Mouse (Mus musculus) spleen, embryonic (tissue): ENCODE data around the gene Atp9a.

Experiments used
- CTCF ChIA-PET: fragments of 350-600 bp; sonication (Branson Sonifier 250); formaldehyde crosslinking; loops from one replicate; lab custom pipeline; 2022; lab: Charles Lee

Atp9a gene

GRCm38 (mm10) chr2:168683520-168684150 lies 58.6 kb downstream of the Atp9a start:
- CTCF ChIA-PET: no interaction called here

- CTCF ChIA-PET: no interaction called here
Observed at GRCm38 (mm10) chr2:168682721-168683120, 59.5 kb downstream of the Atp9a start.

- CTCF ChIA-PET: interaction anchor here (0.6 kb wide), 1 partner anchor 31 kb away, joined by 3 read pairs; no protein-coding TSS in a partner anchor
Observed at GRCm38 (mm10) chr2:168681531-168681930, 60.7 kb downstream of the Atp9a start.

DNA sequence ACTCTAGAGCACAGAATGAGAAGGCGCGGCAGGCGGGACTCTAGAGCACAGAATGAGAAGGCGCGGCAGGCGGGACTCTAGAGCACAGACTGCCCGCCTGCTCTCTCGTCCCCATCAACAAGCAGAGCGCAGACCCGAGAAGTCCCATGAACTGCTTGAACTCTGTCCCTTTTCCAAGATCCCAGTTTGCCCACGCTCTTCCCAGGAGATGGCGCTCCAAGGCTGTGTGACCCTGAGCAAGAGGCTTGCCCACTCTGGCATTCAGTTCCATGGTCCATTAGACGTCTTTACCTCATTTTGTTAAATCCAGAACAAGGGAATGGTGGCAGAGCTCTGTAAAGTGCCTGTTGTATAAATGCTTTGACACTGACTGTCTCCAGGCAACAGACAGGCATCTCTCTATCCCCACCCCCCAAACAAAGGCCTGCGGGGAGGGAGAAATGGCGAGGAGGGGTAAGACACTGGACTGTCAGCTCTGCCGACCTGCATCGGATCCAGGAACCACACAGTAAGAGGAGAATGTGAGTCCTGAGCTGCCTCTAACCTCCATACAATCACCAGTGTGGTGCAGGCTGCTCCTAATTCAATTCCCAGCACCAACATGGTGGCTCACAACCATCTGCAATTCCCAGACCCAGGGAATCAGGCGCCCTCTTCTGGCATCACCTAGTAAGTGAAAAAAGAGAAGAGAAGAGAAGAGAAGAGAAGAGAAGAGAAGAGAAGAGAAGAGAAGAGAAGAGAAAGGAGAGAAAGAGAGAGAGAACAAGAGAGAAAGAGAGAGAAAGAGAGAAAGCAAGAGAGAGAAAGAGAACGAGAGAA lies 62.6 kb downstream of the Atp9a start:
- CTCF ChIA-PET: no interaction called here

- CTCF ChIA-PET: no interaction called here
Observed at GRCm38 (mm10) chr2:168678662-168679294, 63.4 kb downstream of the Atp9a start.

DNA sequence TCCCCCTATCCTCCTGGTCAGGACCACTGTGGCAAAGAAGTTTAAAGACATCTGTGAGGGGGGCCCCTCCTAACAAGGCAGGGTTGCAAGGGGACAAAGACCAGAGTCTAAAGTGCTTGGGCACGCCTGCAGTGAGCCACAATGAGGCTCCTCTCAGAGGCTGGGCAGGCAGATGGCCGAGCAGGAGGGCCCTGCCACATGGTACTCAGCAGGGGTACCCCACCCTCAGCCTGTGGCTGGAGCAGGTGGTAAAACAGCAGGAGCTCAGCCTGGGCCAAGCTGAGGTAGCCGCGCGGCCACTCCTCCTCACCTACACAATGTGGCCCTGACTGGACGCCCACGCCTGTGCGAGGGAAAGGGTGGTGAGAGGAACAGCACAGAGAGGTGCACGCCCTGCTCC lies 64.6 kb downstream of the Atp9a start:
- CTCF ChIA-PET: no interaction called here

GRCm38 (mm10) chr2:168671724-168672123 lies 70.5 kb downstream of the Atp9a start:
- CTCF ChIA-PET: no interaction called here

DNA sequence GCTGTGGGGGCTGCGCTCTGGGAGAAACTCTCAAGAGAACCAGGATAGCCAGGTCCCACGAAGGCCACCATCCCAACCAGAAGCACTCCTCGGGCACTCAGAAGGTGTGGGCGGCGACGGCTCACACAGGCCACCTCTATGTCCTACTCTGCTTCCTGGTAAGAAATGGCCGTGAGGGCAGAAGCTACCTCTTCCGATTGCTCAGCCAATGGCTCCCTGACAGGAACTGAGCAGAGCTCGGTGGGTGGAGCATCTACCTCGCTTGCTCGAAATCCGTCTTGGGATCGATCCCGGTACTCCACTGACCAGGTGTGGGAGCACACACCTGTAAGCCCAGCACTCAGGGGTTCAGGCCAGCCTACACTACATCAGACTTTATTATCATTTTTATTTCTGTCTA lies 72.0 kb downstream of the Atp9a start:
- CTCF ChIA-PET: no interaction called here

- CTCF ChIA-PET: no interaction called here
Observed at GRCm38 (mm10) chr2:168669762-168670161, 72.4 kb downstream of the Atp9a start.

GRCm38 (mm10) chr2:168667745-168668144 lies 74.5 kb downstream of the Atp9a start:
- CTCF ChIA-PET: no interaction called here

DNA sequence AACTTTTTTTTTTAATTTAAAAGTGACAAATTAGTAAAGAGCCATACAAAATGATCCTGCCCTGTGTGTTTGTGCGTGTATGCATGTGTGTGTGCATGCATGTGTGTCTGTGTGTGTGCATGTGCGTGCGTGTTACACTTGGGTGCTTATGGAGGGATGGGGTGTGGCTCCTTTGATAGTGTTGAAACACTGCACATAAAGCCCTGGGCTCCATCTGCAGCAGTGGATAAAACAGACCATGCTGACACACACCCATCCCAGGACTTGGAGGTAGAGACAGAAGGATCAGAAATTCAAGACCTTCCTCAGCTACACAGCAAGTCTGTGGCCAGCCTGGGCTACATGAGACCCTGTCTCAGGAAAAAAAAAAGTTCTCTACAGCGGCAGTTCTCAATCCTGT lies 76.5 kb downstream of the Atp9a start:
- CTCF ChIA-PET: no interaction called here

DNA sequence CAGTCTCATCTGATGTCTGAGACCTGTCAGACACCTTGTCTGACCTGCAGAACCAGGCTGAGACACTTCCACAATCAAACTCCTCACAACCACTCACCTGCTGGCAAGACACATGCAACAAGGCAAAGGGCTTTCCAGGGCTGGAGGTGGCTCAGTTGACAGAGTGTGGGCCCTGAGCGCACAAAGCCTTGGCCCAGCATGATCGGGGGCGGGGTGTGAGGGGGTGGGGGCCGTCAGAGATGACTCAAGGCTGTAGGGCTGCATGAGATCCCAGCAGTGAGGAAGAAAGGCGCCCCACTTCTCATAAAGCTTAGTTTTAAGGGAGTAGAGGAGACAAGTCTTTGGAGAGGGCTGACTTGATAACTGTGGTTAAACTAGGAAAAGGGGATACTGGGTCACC lies 78.5 kb downstream of the Atp9a start:
- CTCF ChIA-PET: no interaction called here

DNA sequence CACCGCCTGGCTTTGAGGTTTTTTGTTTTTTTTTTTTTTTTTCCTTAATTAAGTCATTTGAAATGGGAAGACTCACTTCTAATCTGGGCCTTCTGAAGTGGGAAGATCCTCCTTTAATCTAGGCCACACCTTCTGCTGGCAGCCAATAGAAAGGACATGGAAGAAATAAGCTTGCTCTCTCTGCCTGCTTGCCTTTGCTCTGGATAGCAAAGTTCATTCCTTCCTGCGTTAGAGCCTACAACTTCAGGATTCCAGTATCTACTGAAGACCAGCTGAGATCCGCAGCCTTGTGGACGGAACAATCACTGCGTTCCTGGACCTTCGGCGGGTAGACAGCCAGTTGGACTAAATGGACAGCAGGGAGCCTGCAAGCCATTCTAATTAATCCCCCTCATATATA lies 79.0 kb downstream of the Atp9a start:
- CTCF ChIA-PET: no interaction called here

DNA sequence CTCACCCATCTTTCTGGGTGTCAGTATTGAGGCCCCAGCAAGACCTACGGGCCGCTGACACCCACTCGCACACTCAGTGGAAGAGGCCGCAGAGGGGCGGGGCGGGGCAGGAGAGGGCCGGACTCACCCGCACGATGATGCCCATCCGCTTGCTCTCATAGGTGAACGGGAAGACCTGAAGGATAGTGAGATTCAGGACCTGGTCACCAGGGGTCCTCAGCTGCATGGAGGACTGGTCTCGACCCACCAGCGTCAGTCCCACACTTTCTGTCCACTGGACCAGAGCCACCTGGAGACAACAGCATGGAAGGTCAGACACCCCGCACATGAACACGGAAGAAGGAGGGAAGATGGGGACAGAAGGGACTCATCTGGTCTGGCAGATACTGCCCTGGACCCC lies 80.4 kb downstream of the Atp9a start:
- CTCF ChIA-PET: no interaction called here

DNA sequence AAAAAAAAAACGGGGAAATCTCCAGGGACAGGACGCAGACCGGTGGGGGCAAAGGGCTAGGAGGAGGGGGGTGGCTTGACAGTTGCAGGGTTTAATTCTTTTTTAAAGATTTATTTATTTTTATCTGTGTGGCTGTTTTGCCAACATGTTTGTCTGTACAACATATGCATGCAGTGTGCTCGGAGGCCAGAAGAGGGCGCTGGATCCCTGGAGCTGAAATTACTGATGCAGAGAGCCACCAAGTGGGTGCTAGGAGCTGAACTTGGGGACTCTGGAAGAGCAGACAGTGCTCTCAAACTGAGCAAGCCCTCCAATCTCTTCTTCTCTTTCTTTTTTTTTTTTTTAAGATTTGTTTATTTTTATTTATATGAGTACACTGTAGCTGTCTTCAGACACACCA lies 81.9 kb downstream of the Atp9a start:
- CTCF ChIA-PET: no interaction called here

GRCm38 (mm10) chr2:168658551-168658950 lies 83.7 kb downstream of the Atp9a start:
- CTCF ChIA-PET: no interaction called here

DNA sequence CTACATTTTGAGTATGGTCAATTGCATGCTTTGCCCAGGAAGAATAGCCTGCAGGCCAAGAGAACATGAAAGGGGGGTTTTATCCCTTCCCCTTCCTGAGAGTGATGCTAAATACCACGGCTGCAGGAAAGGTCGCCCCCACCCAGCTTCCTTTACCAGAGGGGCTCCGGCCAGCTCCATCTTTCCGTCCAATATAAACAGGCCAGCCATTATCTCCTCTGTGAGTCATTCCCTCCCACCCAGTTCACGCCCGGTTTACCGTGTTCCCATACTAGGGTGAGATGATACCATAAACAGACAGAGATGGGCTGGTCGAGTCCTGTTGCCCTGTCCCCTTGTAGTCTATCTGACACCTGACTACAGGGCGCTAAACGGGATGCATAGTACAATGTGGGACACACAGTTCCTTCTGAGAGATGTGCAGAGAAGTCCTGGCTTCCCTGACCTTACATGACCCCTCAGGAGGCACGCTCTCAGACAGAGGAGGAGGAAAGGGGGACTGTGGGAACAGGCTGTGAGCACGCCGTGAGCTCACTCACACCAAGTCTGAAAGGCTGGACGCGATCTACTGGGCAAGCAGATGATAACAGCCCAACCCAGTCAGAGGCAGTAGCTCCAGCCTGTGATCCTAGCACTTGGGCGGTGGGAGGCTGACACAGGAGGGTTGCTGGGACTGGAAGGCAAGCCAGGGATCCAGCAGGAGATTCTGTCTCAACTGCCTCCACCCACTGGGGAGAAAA lies 85.5 kb downstream of the Atp9a start:
- CTCF ChIA-PET: no interaction called here

GRCm38 (mm10) chr2:168654983-168655669 lies 87.1 kb downstream of the Atp9a start:
- CTCF ChIA-PET: no interaction called here

DNA sequence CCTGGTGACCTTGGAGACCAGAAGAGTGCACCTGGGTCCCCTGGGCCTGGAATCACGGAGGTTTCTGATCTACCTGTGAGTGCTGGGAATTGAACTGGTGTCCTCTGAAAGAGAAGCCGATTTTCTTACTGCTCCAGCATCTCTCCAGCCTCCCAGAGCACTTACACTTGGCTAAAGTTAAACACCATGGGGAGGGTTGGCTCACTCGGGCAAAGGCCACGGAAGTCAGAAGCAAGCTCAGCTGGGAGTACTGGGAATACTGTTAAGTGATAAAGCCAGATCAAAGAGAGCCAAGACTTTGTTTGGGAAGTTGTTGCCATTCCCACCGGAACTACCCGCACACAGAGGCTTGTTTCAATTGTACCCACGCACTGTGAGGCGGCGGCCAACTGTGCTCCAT lies 87.7 kb downstream of the Atp9a start:
- CTCF ChIA-PET: no interaction called here

DNA sequence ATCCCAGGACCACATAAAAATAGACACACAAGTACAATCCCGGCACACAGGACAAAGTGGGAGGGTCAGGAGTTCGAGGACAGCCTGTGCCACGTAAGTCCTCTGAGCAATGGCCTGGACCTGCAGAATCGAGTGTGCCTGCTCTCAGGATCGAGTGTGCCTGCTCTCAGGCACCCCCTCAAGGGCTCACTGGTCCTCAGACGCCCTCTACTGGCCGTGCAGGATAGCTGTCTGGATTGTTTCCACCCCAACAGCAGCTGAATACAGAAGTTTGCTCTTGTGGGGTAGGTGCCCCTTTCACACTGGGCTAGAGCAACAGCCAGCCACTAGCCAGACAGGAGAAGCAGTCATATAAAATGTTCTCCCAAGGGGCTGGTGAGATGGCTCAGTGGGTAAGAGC lies 90.5 kb downstream of the Atp9a start:
- CTCF ChIA-PET: no interaction called here

DNA sequence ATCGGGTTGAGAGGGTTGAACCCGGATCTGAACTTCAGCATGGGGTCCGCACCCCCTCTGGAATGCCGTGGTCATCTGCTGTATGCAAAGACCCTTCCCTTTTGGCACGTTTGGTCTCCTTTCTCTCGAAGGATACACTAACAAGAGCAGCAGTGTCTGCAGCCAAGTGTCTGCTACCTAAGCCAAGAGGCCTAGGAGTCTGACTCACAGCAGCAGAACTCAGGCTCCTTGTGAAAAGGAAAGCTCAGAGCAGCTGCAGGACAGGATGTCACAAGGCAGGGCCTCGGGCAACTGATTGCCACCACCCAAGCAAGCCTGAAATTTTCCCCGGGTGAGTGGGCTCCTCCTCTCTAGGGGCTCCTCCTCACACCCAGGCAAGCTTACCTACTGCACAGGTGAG lies 94.0 kb downstream of the Atp9a start:
- CTCF ChIA-PET: no interaction called here

DNA sequence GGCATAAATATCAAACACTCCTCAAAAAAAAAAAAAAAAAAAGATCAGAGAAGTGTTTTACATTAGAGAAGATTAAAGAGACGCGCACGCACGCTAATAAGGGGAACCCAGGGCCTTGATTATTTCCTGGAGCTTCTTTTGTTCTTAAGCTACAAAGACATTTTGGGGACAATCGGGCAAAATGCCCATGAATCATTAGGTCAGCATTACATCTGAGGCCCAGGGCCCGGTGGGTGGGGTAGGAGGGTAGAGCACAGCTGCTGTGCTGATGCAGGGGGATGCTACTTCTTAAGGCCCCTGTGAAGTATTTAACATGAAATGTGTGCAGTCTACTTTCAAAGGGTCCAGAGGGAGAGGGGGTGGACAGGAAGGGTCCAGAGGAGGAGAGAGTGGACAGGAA lies 97.4 kb downstream of the Atp9a start:
- CTCF ChIA-PET: no interaction called here
